Mouse (Mus musculus) limb, embryonic 15.5 days (tissue): Measurements from ENCODE around the gene Mapk11. TPM values are rescaled to one million over a fixed set of nuclear protein-coding genes. Genes with fewer than 3 reads are reported as not detected.

Experiments
- microRNA-seq: library from miRNA; unstranded; fragments of <30 nt; microRNA quantifications from one replicate; pipeline ENCODE4, GENCODE M21; 2016
- polyA plus RNA-seq: library from polyadenylated mRNA; unstranded; fragments of >200 nt; fragmentation: Nextera tagmentation; extraction: Ambion mirVana; gene quantifications from 2 replicates; pipeline ENCODE4 v1.2.1, GENCODE M21; 2015

The Mapk11 gene
- polyA plus RNA-seq, 1 experiment from 2014 or later: 8.3 TPM

Small RNAs within 50 kb of the gene (microRNA-seq; reads per million reads assigned to microRNA genes)
- gene Mir6958 (1.0 reads per million), gene Mir7118 (not detected)

Other genes starting within 250 kb of the Mapk11 start
- gene Ttll8, start 195.2 kb downstream of the Mapk11 start, polyA plus RNA-seq: not detected in 2 replicates
- 0.40 TPM in 2 replicates for gene Mlc1, start 170.6 kb downstream of the Mapk11 start, polyA plus RNA-seq
- gene Mov10l1, start 166.7 kb downstream of the Mapk11 start, polyA plus RNA-seq: 0.08 and 0.63 TPM in 2 replicates
- 0.31 and 0.34 TPM in 2 replicates for gene Panx2, start 89.9 kb downstream of the Mapk11 start, polyA plus RNA-seq
- 56.6 and 56.9 TPM in 2 replicates for gene Trabd, start 74.5 kb downstream of the Mapk11 start, polyA plus RNA-seq
- gene Selenoo, start 60.5 kb downstream of the Mapk11 start, polyA plus RNA-seq: 14.4 and 16.9 TPM in 2 replicates
- 12.6 and 12.7 TPM in 2 replicates for gene Tubgcp6, start 26.5 kb downstream of the Mapk11 start, polyA plus RNA-seq
- gene Hdac10, start 20.9 kb downstream of the Mapk11 start, polyA plus RNA-seq: 22.4 and 23.4 TPM in 2 replicates
- 7.1 and 15.4 TPM in 2 replicates for gene Mapk12, start 8.9 kb downstream of the Mapk11 start, polyA plus RNA-seq
- gene Plxnb2, start 31.2 kb upstream of the Mapk11 start, polyA plus RNA-seq: 144 and 149 TPM in 2 replicates
- gene Dennd6b, start 46.9 kb upstream of the Mapk11 start, polyA plus RNA-seq: 12.4 and 13.0 TPM in 2 replicates
- 24.5 and 25.0 TPM in 2 replicates for gene Ppp6r2, start 61.9 kb upstream of the Mapk11 start, polyA plus RNA-seq
- gene Sbf1, start 165.7 kb upstream of the Mapk11 start, polyA plus RNA-seq: 50.9 and 55.3 TPM in 2 replicates
- gene Adm2, start 173.1 kb upstream of the Mapk11 start, polyA plus RNA-seq: 1.6 and 1.9 TPM in 2 replicates
- gene Miox, start 184.8 kb upstream of the Mapk11 start, polyA plus RNA-seq: not detected in 2 replicates
- 67.8 and 77.2 TPM in 2 replicates for gene Lmf2, start 206.0 kb upstream of the Mapk11 start, polyA plus RNA-seq
- 151 and 161 TPM in 2 replicates for gene Ncaph2, start 206.1 kb upstream of the Mapk11 start, polyA plus RNA-seq
- gene Sco2, start 224.2 kb upstream of the Mapk11 start, polyA plus RNA-seq: 5.5 and 5.6 TPM in 2 replicates
- 1.0 and 1.6 TPM in 2 replicates for gene Tymp, start 227.4 kb upstream of the Mapk11 start, polyA plus RNA-seq
- gene Odf3b, start 229.7 kb upstream of the Mapk11 start, polyA plus RNA-seq: 0.42 and 0.56 TPM in 2 replicates
- not detected in 2 replicates for gene Klhdc7b, start 235.3 kb upstream of the Mapk11 start, polyA plus RNA-seq